Mouse (Mus musculus) erythroblast, adult 5-6 weeks (primary cell): ENCODE measurements around the gene Kcne3. TPM values are rescaled to one million over a fixed set of nuclear protein-coding genes. Genes with fewer than 3 reads are reported as not detected.

Source experiments
- ATAC-seq: replicated peaks from 2 replicates; pipeline ENCODE4 v1.8.0; 2016; ENCODE audit warnings: moderate number of reproducible peaks, mild to moderate bottlenecking, moderate TSS enrichment, inconsistent platforms; ENCODE audit not compliant: poor library complexity, low FRiP score, severe bottlenecking
- total RNA-seq, 2 experiments: library from RNA; stranded (forward) in 1 of 2; stranded (reverse) in 1 of 2; fragments of 150-400 nt in 1 of 2; fragments of 200-764, 138-1000 nt in 1 of 2; gene quantifications; 2 replicates each; pipeline versions ENCODE4 v1.2.3 to v1.2.4; 2015 to 2017; ENCODE audit warnings: low replicate concordance in 2 of 2

Gene Kcne3
- total RNA-seq (2015; ENCODE audit: low replicate concordance) (not detected in 2 replicates), total RNA-seq (2017; ENCODE audit: low replicate concordance) (1.8 and 3.7 TPM in 2 replicates)

- ATAC-seq = no peak
These were observed at the start of gene Kcne3 for GRCm38 (mm10) chr7:100176269-100176668. TSS of gene Kcne3 (plus strand) at chr7:100176502.

- no peak for ATAC-seq
These were observed 49.8 kb upstream of the Kcne3 start for GRCm38 (mm10) chr7:100126514-100126913.

- ATAC-seq = no peak
These were observed 47.9 kb upstream of the Kcne3 start for GRCm38 (mm10) chr7:100128262-100129041.

- no peak for ATAC-seq
These were observed 45.7 kb upstream of the Kcne3 start for GRCm38 (mm10) chr7:100130592-100130991.

GRCm38 (mm10) chr7:100132379-100132778 lies 43.9 kb upstream of the Kcne3 start:
- no peak for ATAC-seq

GRCm38 (mm10) chr7:100137038-100137437 lies 39.3 kb upstream of the Kcne3 start:
- no peak for ATAC-seq

- no peak for ATAC-seq
These were observed 38.2 kb upstream of the Kcne3 start for GRCm38 (mm10) chr7:100138075-100138474.

- no peak for ATAC-seq
These were observed 35.7 kb upstream of the Kcne3 start for GRCm38 (mm10) chr7:100140591-100140990.

- ATAC-seq = no peak
These were observed 27.7 kb upstream of the Kcne3 start for GRCm38 (mm10) chr7:100148586-100148985.

- ATAC-seq = no peak
These were observed 26.2 kb upstream of the Kcne3 start for GRCm38 (mm10) chr7:100150086-100150485.

GRCm38 (mm10) chr7:100150626-100151025 lies 25.7 kb upstream of the Kcne3 start:
- no peak for ATAC-seq

GRCm38 (mm10) chr7:100157669-100158068 lies 18.6 kb upstream of the Kcne3 start:
- ATAC-seq = no peak

- peak; percentile 89 for ATAC-seq
These were observed 17.0 kb upstream of the Kcne3 start, which contains the start of gene Lipt2 for GRCm38 (mm10) chr7:100159105-100159841. TSS of gene Lipt2 (plus strand) at chr7:100159277.

GRCm38 (mm10) chr7:100160006-100160405 lies 16.3 kb upstream of the Kcne3 start:
- ATAC-seq = peak; percentile 7; the same call in 1 of the 2 replicates

- ATAC-seq = no peak
These were observed 12.8 kb upstream of the Kcne3 start for GRCm38 (mm10) chr7:100163506-100163905.

GRCm38 (mm10) chr7:100168654-100169053 lies 7.6 kb upstream of the Kcne3 start:
- ATAC-seq = no peak

GRCm38 (mm10) chr7:100170756-100171155 lies 5.5 kb upstream of the Kcne3 start:
- ATAC-seq = no peak

GRCm38 (mm10) chr7:100178016-100178890 lies 2.0 kb downstream of the Kcne3 start:
- ATAC-seq = peak; percentile 64

- no peak for ATAC-seq
These were observed 2.6 kb downstream of the Kcne3 start for GRCm38 (mm10) chr7:100178891-100179233.

- no peak for ATAC-seq
These were observed 3.1 kb downstream of the Kcne3 start for GRCm38 (mm10) chr7:100179394-100179793.
